Mouse (Mus musculus) midbrain, embryonic 15.5 days (tissue): ENCODE measurements at regions not wholly inside any gene's neighbourhood (a gene's known extent, or its start where the extent isn't known, plus 50 kb on each side); places are given as distances from the start of the nearest gene placed in this dataset.

Experiments used
- ATAC-seq: fragments of 200-750 bp; cut with Nextera tagmentation; replicated peaks from 2 replicates; pipeline ENCODE4 v1.8.0; 2017; ENCODE audit warnings: moderate TSS enrichment
- H3K27ac ChIP-seq: fragments of 300-500 bp; sonication (generic); 2 replicates; pipeline ENCODE4 v1.5.1; 2015; ENCODE audit warnings: mild to moderate bottlenecking, inconsistent platforms
- H3K27me3 ChIP-seq: fragments of 300-500 bp; sonication (generic); replicated peaks from 2 replicates; pipeline ENCODE4 v1.6.1; 2015; ENCODE audit warnings: inconsistent platforms
- H3K36me3 ChIP-seq: fragments of 300-500 bp; sonication (generic); replicated peaks from 2 replicates; pipeline ENCODE4 v1.6.1; 2015; ENCODE audit warnings: inconsistent platforms
- H3K4me1 ChIP-seq: fragments of 300-500 bp; sonication (generic); 2 replicates; pipeline ENCODE4 v1.6.1; 2015; ENCODE audit warnings: inconsistent platforms
- H3K4me2 ChIP-seq: fragments of 300-500 bp; sonication (generic); 2 replicates; pipeline ENCODE4 v1.6.1; 2015; ENCODE audit warnings: inconsistent platforms, mild to moderate bottlenecking, moderate library complexity
- H3K4me3 ChIP-seq: fragments of 300-500 bp; sonication (generic); 2 replicates; pipeline ENCODE4 v1.5.1; 2015; ENCODE audit warnings: mild to moderate bottlenecking, inconsistent platforms
- H3K9ac ChIP-seq: fragments of 300-500 bp; sonication (generic); 2 replicates; pipeline ENCODE4 v1.6.1; 2015; ENCODE audit warnings: mild to moderate bottlenecking, inconsistent platforms
- H3K9me3 ChIP-seq: fragments of 300-500 bp; sonication (generic); 2 replicates; pipeline ENCODE4 v1.6.1; 2016; ENCODE audit warnings: inconsistent platforms
- WGBS: fragments of 180-500 bp; shearing (Covaris S2); methylation state at CpG from one replicate; pipeline ENCODE4 v1.1.7; 2015; ENCODE audit warnings: mixed read lengths; 5-methylcytosine and 5-hydroxymethylcytosine counted together

DNA sequence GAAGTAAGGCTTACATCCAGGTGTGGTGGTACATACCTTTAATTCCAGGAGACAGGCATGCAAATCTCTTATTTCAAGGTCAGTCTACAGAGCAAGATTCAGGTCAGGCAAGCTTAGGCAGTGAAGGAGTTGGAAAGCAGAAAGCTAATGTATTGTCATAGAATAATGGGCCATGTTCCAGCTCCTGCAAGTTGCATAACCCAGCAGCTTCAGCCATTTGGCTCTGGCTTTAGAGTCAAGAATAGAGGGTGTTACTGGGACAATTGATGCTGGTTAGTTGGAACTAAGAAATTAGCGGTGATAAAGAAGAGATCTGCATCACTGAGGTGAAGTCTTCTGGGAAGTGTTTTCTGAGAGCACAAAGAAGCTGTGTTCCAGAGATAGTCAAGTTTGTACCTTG, 565.3 kb upstream of the Jag1 start:
- Histone ChIP-seq H3K27ac (no peak overlapping the region), H3K4me2 (no peak overlapping the region), H3K9me3 (no peaks in the 10 kb centered on the region), H3K4me3 (no peak overlapping the region), H3K36me3 (no peaks in the 10 kb centered on the region), H3K27me3 (no peaks in the 10 kb centered on the region), H3K4me1 (no peaks in the 10 kb centered on the region), H3K9ac (no peak overlapping the region)
- ATAC-seq = no peak
- 89% methylated on average over 1 of the region's 1 CpGs for WGBS

DNA sequence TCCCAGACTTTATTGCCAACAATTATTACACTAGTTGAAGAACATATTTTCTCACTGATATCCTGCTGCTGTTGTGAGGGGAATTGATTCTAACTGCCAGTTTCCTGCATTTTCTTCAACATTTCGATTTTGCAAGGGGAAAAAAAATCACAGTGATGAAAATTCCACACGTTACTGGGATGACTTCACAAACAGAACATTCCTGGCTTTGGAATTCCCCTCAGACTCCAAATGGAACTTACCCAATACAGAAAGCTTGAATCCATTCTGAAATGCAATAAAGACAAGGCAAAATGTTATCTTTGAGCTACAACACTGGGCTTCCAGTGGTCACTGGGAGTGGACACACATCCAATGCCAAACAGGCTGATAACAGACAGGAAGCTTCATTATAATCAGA, 546.7 kb upstream of the Jag1 start:
- no peak overlapping the region for H3K27ac ChIP-seq
- H3K9ac ChIP-seq = no peak overlapping the region
- ATAC-seq = no peak
- no peaks in the 10 kb centered on the region for H3K27me3 ChIP-seq
- H3K4me1 ChIP-seq = no peaks in the 10 kb centered on the region
- H3K4me2 ChIP-seq = no peak overlapping the region
- no peaks in the 10 kb centered on the region for H3K9me3 ChIP-seq
- no peak overlapping the region for H3K4me3 ChIP-seq
- H3K36me3 ChIP-seq = no peaks in the 10 kb centered on the region
- WGBS = 75% methylated on average over 2 of the region's 2 CpGs

DNA sequence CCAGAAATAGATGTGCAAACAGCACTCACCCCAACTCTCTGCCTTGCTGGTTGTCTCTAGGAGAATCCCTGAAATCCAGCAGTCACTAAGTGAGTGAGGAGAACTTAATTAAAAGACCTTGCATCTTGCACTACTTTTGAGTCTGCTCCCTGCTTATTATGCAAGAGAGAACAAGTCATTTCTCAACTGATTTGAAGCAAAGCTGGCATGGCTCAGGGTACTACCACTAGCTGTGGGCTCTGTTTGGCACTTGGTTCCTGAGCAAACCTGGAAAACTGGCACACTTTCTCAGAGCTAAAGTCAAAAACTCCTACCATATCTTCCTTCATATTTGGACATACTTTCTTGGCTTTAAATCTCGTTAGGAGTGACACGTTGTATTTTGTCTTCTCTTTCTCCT, 545.8 kb upstream of the Jag1 start:
- WGBS = 76% methylated on average over 2 of the region's 2 CpGs
- Histone ChIP-seq H3K9me3 (no peaks in the 10 kb centered on the region), H3K9ac (no peak overlapping the region), H3K4me3 (no peak overlapping the region), H3K27ac (no peak overlapping the region), H3K4me1 (no peaks in the 10 kb centered on the region), H3K27me3 (no peaks in the 10 kb centered on the region), H3K36me3 (no peaks in the 10 kb centered on the region), H3K4me2 (no peak overlapping the region)
- ATAC-seq = no peak

DNA sequence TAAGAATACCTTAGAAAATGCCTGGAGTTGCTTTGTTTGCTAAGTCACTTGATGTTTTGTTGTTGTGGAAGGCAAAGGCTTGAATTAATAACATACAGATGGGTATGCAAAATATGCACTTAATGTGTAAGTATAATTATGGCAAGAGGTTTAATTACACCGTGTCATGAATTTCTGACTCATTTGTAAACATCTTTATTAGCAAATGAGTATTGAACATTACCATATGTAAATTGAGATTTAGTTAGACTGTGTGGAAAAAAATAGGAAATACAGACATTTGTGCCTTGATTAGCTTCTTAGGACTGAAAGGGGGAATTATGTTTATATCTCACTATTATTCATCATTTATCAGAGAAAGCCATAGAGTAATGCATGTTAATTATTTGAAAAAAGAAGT, 544.0 kb upstream of the Jag1 start:
- no peak overlapping the region for H3K27ac ChIP-seq
- ATAC-seq = no peak
- H3K36me3 ChIP-seq = no peaks in the 10 kb centered on the region
- 73% methylated on average over 1 of the region's 1 CpGs for WGBS
- H3K4me3 ChIP-seq = no peak overlapping the region
- no peaks in the 10 kb centered on the region for H3K9me3 ChIP-seq
- H3K4me1 ChIP-seq = no peaks in the 10 kb centered on the region
- no peak overlapping the region for H3K4me2 ChIP-seq
- H3K9ac ChIP-seq = no peak overlapping the region
- no peaks in the 10 kb centered on the region for H3K27me3 ChIP-seq

DNA sequence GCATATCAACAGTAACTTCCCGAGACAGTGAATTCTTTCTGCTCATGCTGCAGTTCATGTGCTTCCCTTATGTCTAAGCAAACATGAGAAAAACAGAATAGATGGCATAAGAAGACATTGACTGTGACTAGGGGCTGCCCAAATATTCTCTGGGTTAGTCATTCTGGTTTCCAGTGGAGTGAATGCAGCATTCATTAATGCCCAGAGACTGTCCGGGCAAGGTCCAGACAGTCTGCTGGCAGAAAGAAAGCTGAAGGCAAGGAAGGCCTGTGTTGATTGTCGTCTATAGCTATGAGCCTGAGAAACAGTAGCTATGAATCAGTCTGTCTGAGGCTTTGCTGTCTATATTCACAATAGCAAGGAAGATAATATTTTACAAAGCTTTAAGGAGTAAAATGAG, 537.9 kb upstream of the Jag1 start:
- 89% methylated on average over 3 of the region's 3 CpGs for whole genome bisulfite sequencing
- H3K36me3 ChIP-seq = no peaks in the 10 kb centered on the region
- H3K9ac ChIP-seq = no peak overlapping the region
- 0 out of 2 replicates have a peak, but pooled peaks cover 3% of the 10 kb centered on the region for H3K9me3 ChIP-seq
- no peaks in the 10 kb centered on the region for H3K4me1 ChIP-seq
- no peaks in the 10 kb centered on the region for H3K27me3 ChIP-seq
- ATAC-seq = no peak
- H3K4me2 ChIP-seq = no peak overlapping the region
- no peak overlapping the region for H3K4me3 ChIP-seq
- no peak overlapping the region for H3K27ac ChIP-seq

DNA sequence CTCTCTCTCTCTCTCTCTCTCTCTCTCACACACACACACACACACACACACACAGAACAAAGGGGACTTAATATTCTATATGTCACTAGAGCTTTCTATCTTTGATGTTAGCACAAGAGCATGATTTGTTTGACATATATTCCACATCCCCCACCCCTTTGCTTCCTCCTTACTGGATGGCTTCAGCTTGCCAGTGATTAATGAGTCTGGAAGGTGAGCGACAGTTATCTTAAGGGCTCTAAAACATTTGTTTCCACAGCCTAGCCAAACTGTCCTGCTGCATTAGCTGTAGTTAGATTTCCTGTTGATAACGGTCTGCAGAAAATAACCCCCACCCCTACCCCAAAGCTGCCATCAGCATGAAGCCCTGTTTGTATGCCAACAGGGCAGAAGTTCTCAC, 527.7 kb upstream of the Jag1 start:
- no peaks in the 10 kb centered on the region for H3K36me3 ChIP-seq
- no peaks in the 10 kb centered on the region for H3K4me1 ChIP-seq
- H3K4me3 ChIP-seq = no peak overlapping the region
- 87% methylated on average over 2 of the region's 2 CpGs for WGBS
- no peaks in the 10 kb centered on the region for H3K9me3 ChIP-seq
- no peak overlapping the region for H3K9ac ChIP-seq
- no peak overlapping the region for H3K4me2 ChIP-seq
- ATAC-seq = no peak
- no peak overlapping the region for H3K27ac ChIP-seq
- no peaks in the 10 kb centered on the region for H3K27me3 ChIP-seq

DNA sequence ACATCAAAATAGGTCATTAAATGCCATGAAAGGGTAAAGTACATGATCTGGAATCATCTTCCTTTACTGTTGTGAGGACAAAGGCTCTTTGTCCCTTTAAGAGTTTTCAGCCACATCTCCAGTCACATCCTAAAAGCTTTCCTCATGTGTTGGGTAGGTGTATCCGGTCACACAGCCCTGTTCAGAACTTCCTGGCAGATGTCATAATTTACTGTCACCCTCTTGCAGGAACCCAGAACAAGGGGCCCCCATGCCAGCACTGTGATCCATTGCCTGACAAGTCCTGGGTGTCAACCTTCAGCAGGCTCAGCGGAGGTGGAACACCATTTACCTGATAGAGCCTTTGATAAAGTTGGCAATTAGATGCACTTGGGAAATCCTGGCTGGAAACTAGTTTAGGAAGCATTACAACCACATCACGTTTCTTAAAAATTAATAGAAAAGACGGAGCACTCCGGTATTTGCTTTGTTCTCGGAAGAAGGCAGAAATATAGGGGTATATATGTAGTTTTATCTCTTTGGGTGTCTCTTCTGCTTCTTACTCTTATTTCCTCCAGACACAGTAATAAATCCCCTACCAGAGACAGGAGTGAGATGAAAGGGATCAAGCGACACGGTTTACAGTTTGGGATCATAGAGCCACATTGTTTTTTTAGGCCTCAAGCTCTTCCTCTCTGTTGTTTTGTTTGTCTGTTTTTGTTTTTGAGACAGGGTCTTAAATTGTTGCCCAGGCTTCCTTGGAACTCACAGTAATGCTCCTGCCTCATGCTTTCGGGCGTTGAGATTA, 527.0 kb upstream of the Jag1 start:
- Histone ChIP-seq H3K9me3 (no peaks in the 10 kb centered on the region), H3K9ac (no peak overlapping the region), H3K4me2 (no peak overlapping the region), H3K27ac (no peak overlapping the region), H3K4me1 (no peaks in the 10 kb centered on the region), H3K27me3 (no peaks in the 10 kb centered on the region), H3K36me3 (no peaks in the 10 kb centered on the region), H3K4me3 (no peak overlapping the region)
- WGBS = 75% methylated on average over 10 of the region's 10 CpGs
- ATAC-seq = no peak

DNA sequence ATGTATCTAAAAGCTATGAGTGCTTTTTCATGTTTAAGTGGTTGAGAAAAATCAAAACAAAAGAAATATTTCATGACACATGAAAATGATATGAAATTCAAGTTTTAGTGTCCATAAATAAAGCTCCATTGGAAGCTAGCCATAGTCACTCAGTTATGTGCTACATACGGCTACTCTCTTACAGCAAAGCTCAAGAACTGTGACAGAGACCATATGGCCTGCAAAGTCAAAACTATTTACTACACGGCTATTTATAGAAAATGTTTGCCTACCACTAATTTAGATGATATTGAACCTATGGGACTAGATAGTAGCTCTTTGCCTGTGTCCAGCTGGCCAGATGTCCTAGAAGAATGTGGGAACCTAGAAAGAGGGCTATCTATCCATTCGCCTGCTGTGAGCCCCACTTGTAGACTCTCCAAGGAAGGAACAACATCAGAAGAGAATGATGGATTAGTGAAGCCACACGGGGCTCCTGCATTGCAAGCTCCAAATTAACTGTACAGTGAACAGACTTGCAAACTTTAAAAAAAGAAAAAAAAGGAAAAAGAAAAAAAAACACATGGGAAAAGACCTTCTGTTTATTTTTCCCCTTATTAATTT, 518.7 kb upstream of the Jag1 start:
- Histone ChIP-seq H3K4me3 (no peak overlapping the region), H3K27ac (no peak overlapping the region)
- whole genome bisulfite sequencing = 84% methylated on average over 4 of the region's 4 CpGs

DNA sequence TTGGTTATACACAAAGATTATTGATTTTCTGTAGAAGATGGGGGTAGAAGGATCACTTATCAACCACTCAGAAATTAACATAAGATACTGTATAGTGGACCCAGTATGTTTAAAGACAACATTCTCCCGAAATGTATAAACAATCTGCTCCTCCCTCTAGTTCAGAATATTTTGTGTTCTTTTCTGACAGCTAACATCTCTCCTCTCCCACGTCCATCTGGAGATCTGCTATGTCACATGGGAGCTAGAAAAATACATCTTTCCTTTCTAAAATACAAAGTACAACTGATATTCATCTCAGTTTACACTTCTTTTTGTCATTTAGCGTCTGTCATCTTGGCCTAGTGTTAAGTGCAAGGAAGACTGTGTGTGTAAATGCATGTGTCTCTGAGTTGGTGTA, 500.2 kb upstream of the Jag1 start:
- Histone ChIP-seq H3K4me2 (no peak overlapping the region), H3K36me3 (no peaks in the 10 kb centered on the region), H3K4me3 (no peak overlapping the region), H3K27ac (no peak overlapping the region), H3K4me1 (no peaks in the 10 kb centered on the region), H3K9me3 (no peaks in the 10 kb centered on the region), H3K27me3 (no peaks in the 10 kb centered on the region), H3K9ac (no peak overlapping the region)
- no peak for ATAC-seq
- 89% methylated on average over 3 of the region's 3 CpGs for WGBS

More for the DNA sequence above, 518.7 kb upstream of the Jag1 start:
- no peak overlapping the region for H3K4me2 ChIP-seq
- no peaks in the 10 kb centered on the region for H3K9me3 ChIP-seq
- no peaks in the 10 kb centered on the region for H3K27me3 ChIP-seq
- H3K36me3 ChIP-seq = no peaks in the 10 kb centered on the region
- H3K9ac ChIP-seq = no peak overlapping the region
- no peaks in the 10 kb centered on the region for H3K4me1 ChIP-seq
- no peak for ATAC-seq

DNA sequence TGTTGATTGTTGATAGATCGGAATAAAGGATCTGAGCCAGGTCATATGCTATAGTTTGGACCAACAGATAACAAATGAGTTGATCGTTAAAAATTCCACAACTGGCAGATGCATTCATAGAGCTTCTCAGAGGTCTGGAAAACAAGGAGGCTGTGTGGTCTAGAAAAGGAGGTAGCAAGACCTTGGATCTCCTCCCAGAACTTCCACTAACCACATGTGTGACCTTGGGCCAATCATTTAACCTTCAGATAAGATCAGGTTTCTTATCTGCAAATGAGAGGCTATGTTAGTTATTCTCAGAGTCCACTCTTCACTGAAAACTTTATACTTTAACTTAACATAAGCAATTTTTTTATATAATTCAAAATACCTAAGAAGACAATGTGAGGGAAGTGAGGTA, 497.3 kb upstream of the Jag1 start:
- Histone ChIP-seq H3K4me2 (no peak overlapping the region), H3K27me3 (no peaks in the 10 kb centered on the region), H3K36me3 (no peaks in the 10 kb centered on the region), H3K27ac (no peak overlapping the region), H3K9ac (no peak overlapping the region), H3K4me1 (no peaks in the 10 kb centered on the region), H3K9me3 (no peaks in the 10 kb centered on the region), H3K4me3 (no peak overlapping the region)
- no peak for ATAC-seq
- 93% methylated on average over 2 of the region's 2 CpGs for WGBS

DNA sequence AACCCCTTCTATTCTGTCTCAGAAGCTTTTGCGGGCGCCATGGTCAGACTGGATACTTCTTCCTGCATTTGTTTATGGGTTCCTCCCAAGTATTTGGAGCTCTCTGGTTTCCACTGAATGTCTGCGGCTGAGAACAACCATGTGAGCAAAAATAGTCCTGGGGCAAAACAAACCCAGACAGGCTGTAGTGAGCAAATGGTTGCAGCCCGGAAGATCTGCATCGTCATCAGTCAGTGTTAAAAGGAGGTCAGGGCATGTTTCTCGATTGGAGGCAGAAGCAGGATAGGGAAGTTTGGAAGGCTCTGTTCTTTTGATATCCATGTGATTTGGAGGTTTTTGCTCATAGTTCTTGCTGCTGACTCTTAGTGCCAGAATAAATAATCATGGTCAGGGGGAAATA, 492.1 kb upstream of the Jag1 start:
- Histone ChIP-seq H3K36me3 (no peaks in the 10 kb centered on the region), H3K4me1 (no peaks in the 10 kb centered on the region), H3K9me3 (no peaks in the 10 kb centered on the region), H3K27me3 (no peaks in the 10 kb centered on the region), H3K4me3 (no peak overlapping the region), H3K9ac (no peak overlapping the region), H3K4me2 (no peak overlapping the region), H3K27ac (no peak overlapping the region)
- 86% methylated on average over 6 of the region's 6 CpGs for WGBS
- no peak for ATAC-seq

DNA sequence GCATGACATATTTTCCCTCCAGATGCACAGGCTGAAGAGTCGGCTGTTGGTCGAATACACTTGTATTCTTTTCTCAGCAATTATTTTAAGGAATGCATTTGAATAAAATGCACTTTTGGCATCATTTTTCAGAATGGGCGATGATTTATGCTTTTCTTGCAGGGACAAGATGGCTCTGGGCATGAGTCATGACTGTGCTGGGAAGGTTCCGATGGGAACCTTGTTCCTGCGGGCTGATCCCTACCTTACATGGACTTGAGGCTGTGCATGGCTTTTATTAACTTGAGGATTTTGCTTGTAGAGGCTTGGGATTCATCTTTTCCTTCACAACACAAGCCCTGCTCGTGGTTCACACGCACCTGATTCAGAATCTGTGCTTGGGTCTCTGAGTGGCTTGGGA, 481.7 kb upstream of the Jag1 start:
- Histone ChIP-seq H3K27ac (no peak overlapping the region), H3K27me3 (no peaks in the 10 kb centered on the region), H3K4me1 (no peaks in the 10 kb centered on the region), H3K4me2 (no peak overlapping the region), H3K36me3 (no peaks in the 10 kb centered on the region), H3K9ac (no peak overlapping the region), H3K4me3 (no peak overlapping the region), H3K9me3 (no peaks in the 10 kb centered on the region)
- WGBS = 93% methylated on average over 7 of the region's 7 CpGs
- ATAC-seq = no peak

DNA sequence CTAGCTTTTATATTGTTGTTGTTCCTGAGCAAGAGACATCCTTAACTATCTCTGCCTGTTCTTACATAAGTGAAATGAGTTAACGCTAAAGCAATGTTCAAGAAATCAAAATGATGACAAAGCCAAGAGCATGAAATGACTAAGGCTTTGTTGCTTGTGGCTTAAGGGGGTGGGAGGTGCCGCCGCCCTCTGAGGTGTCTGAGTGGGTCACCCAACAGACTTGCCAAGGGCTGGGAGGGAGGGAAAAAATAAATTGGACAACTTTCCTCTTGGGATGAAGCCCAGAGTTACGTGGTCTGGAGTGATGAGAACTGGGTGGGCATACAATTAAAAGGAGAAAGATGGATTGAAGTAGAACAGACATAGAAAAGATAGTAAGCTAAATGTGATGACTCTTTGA, 478.1 kb upstream of the Jag1 start:
- Histone ChIP-seq H3K9ac (no peak overlapping the region), H3K36me3 (no peaks in the 10 kb centered on the region), H3K4me3 (no peak overlapping the region), H3K27ac (no peak overlapping the region), H3K27me3 (no peaks in the 10 kb centered on the region), H3K4me2 (no peak overlapping the region), H3K4me1 (no peaks in the 10 kb centered on the region), H3K9me3 (no peaks in the 10 kb centered on the region)
- WGBS = 94% methylated on average over 4 of the region's 4 CpGs
- no peak for ATAC-seq
